In the genomic region with DNA sequence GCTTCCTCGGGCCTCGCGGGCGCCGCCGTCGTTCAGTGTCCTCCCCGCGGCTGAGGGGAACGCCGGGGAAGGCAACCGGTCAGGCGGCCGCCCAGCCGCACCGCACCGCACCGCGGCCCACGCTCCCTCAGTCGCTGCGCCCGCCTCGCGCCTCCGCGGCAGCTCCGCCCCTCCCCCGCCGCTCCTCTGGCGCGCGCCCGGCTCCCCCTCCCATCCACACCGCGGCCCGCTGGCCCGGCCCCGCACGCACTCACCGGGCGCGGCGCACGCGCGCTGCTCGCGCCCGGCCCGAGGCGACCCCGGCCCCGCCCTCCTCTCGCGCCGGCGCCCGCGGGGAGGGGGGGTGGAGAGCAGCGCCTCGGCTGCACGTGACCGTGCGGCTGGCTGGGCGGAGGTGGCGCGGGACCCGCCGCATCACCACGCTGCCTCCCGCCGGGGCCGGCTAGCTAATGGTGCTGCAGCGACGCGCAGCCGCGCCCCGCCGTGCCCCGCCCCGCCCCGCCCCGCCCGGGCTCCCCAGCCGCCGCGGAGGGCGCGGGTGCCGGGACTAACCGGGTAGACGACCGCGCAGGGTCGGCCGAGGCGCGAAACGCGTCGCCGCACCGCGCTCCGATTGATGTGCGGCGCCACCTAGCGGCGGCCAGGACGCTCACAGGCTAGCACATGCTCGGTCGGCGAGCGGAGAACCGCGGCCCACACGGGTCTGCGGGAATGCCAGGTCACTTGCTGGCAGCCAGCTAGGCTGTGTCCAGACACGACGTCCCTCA, we compare ENCODE assay signal across 8 mouse cellular contexts. TPM values are rescaled to one million over a fixed set of nuclear protein-coding genes. Genes with fewer than 3 reads are reported as not detected.
DNase-seq lines count a peak whose midpoint lies in the region; ATAC-seq lines count a peak whose summit lies in the region.

A gene (minus strand): TSS at position 301 of the 767 bp plus-strand sequence.

- H3K4me2 ChIP-seq in heart, embryonic 14.5 days (ENCODE audit: low read length) = peak within 1 kb of the TSS; percentile 96
- peak within 1 kb of the TSS; percentile 91 for H3K4me2 ChIP-seq in liver, embryonic 12.5 days

- H3K9me3 ChIP-seq in heart, embryonic 14.5 days (ENCODE audit: control insufficient read depth, low read length) = no peaks in the 10 kb centered on the region
- no peaks in the 10 kb centered on the region for H3K9me3 ChIP-seq in liver, embryonic 12.5 days (replicated peaks)

- under 1% methylated on average over 67 of the region's 122 CpGs for WGBS in heart, embryonic 14.5 days
- 1% methylated on average over 84 of the region's 122 CpGs for WGBS in liver, embryonic 12.5 days (ENCODE audit: insufficient replicate concordance)

- peaks cover 0 to 18% of the 10 kb centered on the region in 2 experiments; a peak in 3 of 4 replicates for H3K4me1 ChIP-seq in heart, embryonic 14.5 days (ENCODE audit: control insufficient read depth in 2 of 2, insufficient read depth in 2 of 2, low read length in 2 of 2)
- peaks cover 60% of the 10 kb centered on the region for H3K4me1 ChIP-seq in liver, embryonic 12.5 days

- H3K4me3 ChIP-seq in heart, embryonic 14.5 days (ENCODE audit: control insufficient read depth in 1 of 2, insufficient read depth in 1 of 2, low read depth in 1 of 2, low read length in 2 of 2) = peak within 1 kb of the TSS; percentile 66 to 96
- H3K4me3 ChIP-seq in liver, embryonic 12.5 days = peak within 1 kb of the TSS; percentile 91

- DNase-seq in CD8-positive naive resting alpha-beta T cell, adult 2 months (ENCODE audit: low read depth in 2 of 2, low spot score in 2 of 2) = peak; percentile 74 to 75
- DNase-seq in c-Kit-negative CD71-positive TER-119-positive erythroid progenitor cells, embryonic 14.5 days (ENCODE audit: low read depth, low spot score) = peak; percentile 84
- DNase-seq in fibroblast of lung, adult 2 months (ENCODE audit: low read depth) = peak; percentile 60
- DNase-seq in kidney, postnatal 10 days = peak; percentile 96
- peak; percentile 92 for DNase-seq in naive thymus-derived CD4-positive, alpha-beta T cell, adult 2 months (ENCODE audit: low read depth)
- peak; percentile 93 for DNase-seq in splenic B cell, adult 2 months (ENCODE audit: low read depth, low spot score)

- peak within 1 kb of the TSS; percentile 83 for H3K9ac ChIP-seq in heart, embryonic 14.5 days (ENCODE audit: low read length)
- peak within 1 kb of the TSS; percentile 98 for H3K9ac ChIP-seq in liver, embryonic 12.5 days

- peak within 1 kb of the TSS; percentile 84 to 90 for H3K27ac ChIP-seq in heart, embryonic 14.5 days (replicated peaks in 1 of 2; ENCODE audit: control insufficient read depth in 1 of 2, insufficient read depth in 1 of 2, low read depth in 2 of 2, low read length in 2 of 2)
- peak within 1 kb of the TSS; percentile 96 for H3K27ac ChIP-seq in liver, embryonic 12.5 days

- no peaks in the 10 kb centered on the region for H3K27me3 ChIP-seq in heart, embryonic 14.5 days (ENCODE audit: control insufficient read depth, insufficient read depth, low read length)
- no peaks in the 10 kb centered on the region for H3K27me3 ChIP-seq in liver, embryonic 12.5 days (replicated peaks)
- no peaks in the 10 kb centered on the region for H3K27me3 ChIP-seq in splenic B cell, adult 2 months (ENCODE audit: control insufficient read depth, insufficient read depth, low read length, poor library complexity, severe bottlenecking)

- ATAC-seq in heart, embryonic 14.5 days (ENCODE audit: insufficient number of reproducible peaks, insufficient read depth, low FRiP score, low read depth) = peak; percentile 98
- ATAC-seq in liver, embryonic 12.5 days = peak; percentile 93

- no peaks in the 10 kb centered on the region for H3K36me3 ChIP-seq in heart, embryonic 14.5 days (ENCODE audit: control insufficient read depth, insufficient read depth, low read length)
- H3K36me3 ChIP-seq in liver, embryonic 12.5 days = peaks cover 5% of the 10 kb centered on the region; the same call in 1 of the 2 replicates
- no peaks in the 10 kb centered on the region for H3K36me3 ChIP-seq in splenic B cell, adult 2 months (ENCODE audit: control insufficient read depth, insufficient read depth, low read length, poor library complexity, severe bottlenecking)

RNA-seq across cellular contexts. Expression of the gene that starts here (rescaled TPM):
- 19.2 and 20.3 TPM in 2 replicates for polyA plus RNA-seq in heart, embryonic 14.5 days (2014; fragmentation: Nextera tagmentation; extraction: Ambion mirVana)
- polyA plus RNA-seq in liver, embryonic 12.5 days (2016; fragmentation: Nextera tagmentation; extraction: Ambion mirVana) = 28.1 and 28.4 TPM in 2 replicates

Comparison
In these comparisons a context has a peak if more than half of its experiments do, and no peak if none do; other contexts are left out.
1. Peak in every context shown above with its lines: DNase-seq, ATAC-seq, H3K4me3 ChIP-seq and H3K27ac ChIP-seq.